Mouse (Mus musculus): ENCODE data around the gene C1ql1. TPM values are rescaled to one million over a fixed set of nuclear protein-coding genes. Genes with fewer than 3 reads are reported as not detected.

Gene C1ql1
- 0.87 and 1.4 TPM in 2 replicates for polyA plus RNA-seq (2016; fragmentation: Nextera tagmentation; extraction: Ambion mirVana)

GRCm38 (mm10) chr11:102946265-102946991 lies at the start of gene C1ql1:
Gene C1ql1 (minus strand): TSS chr11:102946688.
- peaks cover 36% of the 10 kb centered on the region for H3K4me1 ChIP-seq (replicated peaks)
- H3K27me3 ChIP-seq (replicated peaks): peaks cover 91% of the 10 kb centered on the region
- no peaks in the 10 kb centered on the region for H3K9me3 ChIP-seq (replicated peaks)
- peak within 1 kb of the TSS; percentile 43 for H3K4me3 ChIP-seq
- H3K9ac ChIP-seq: peak within 1 kb of the TSS; percentile 52
- peak; percentile 92 for ATAC-seq (ENCODE audit: insufficient number of reproducible peaks, low FRiP score)
- H3K4me2 ChIP-seq: peak within 1 kb of the TSS; percentile 73
- no peak within 1 kb of the TSS for H3K27ac ChIP-seq (ENCODE audit: poor library complexity, severe bottlenecking)
- H3K36me3 ChIP-seq: no peaks in the 10 kb centered on the region
- 1% methylated on average over 87 of the region's 87 CpGs for WGBS

DNA sequence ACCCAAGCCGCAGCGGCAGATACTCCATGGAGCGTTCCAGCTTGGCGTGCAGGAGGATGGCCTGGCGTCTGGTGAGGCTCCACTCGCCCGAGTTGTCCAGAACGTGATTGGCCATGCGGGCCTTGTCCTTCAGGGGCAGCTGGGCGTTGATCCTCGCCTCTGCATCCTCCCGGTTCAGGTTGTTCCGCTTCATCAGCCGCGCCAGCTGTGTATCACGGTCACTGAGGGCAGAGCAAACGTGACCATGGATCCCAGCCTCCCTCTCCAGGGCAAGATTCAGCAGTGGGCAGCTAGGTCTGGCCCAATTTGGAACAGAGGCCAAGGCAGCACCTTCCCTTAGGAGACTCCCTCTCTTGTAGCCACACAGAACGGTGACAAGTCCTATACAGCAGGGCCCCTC lies 48.5 kb upstream of the C1ql1 start:
- ATAC-seq (ENCODE audit: insufficient number of reproducible peaks, low FRiP score): no peak
- 90% methylated on average over 18 of the region's 18 CpGs for WGBS
- H3K9me3 ChIP-seq (replicated peaks): no peaks in the 10 kb centered on the region
- H3K4me2 ChIP-seq: no peak overlapping the region
- peaks cover 46% of the 10 kb centered on the region for H3K4me1 ChIP-seq (replicated peaks)
- H3K9ac ChIP-seq: no peak overlapping the region
- H3K4me3 ChIP-seq: no peak overlapping the region
- H3K36me3 ChIP-seq: peaks cover 48% of the 10 kb centered on the region
- H3K27me3 ChIP-seq (replicated peaks): peaks cover 24% of the 10 kb centered on the region
- H3K27ac ChIP-seq (ENCODE audit: poor library complexity, severe bottlenecking): no peak overlapping the region

- Histone ChIP-seq H3K4me3 (no peak overlapping the region), H3K9me3 (replicated peaks) (no peaks in the 10 kb centered on the region), H3K27ac (ENCODE audit: poor library complexity, severe bottlenecking) (no peak overlapping the region), H3K4me2 (no peak overlapping the region), H3K9ac (no peak overlapping the region), H3K4me1 (replicated peaks) (peaks cover 32% of the 10 kb centered on the region), H3K36me3 (peaks cover 42% of the 10 kb centered on the region), H3K27me3 (replicated peaks) (peaks cover 36% of the 10 kb centered on the region)
- WGBS: 58% methylated on average over 17 of the region's 17 CpGs
- ATAC-seq (ENCODE audit: insufficient number of reproducible peaks, low FRiP score): no peak
Observed at GRCm38 (mm10) chr11:102993420-102994029, 47.0 kb upstream of the C1ql1 start.

DNA sequence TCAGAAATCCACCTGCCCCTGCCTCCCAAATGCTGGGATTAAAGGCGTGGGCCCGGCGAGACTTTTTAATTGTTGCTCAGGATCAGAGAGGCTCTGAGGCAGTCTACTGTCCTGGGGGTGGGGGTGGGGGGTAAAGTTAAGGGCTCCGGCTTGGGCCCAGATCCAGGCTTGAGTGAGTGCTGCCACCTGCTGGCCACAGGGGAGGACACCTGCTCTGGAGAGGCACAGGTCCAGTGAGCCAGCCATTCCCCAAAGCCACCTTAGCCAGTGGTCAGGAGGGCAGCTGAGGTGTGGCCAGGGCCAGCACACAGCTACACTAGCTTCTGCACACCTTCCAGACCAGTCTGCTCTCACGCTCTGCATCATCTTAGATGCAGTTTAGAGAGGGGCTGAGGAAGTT lies 46.5 kb upstream of the C1ql1 start:
- Histone ChIP-seq H3K27me3 (replicated peaks) (peaks cover 42% of the 10 kb centered on the region), H3K4me3 (no peak overlapping the region), H3K4me2 (no peak overlapping the region), H3K36me3 (peaks cover 40% of the 10 kb centered on the region), H3K9me3 (replicated peaks) (no peaks in the 10 kb centered on the region), H3K27ac (ENCODE audit: poor library complexity, severe bottlenecking) (no peak overlapping the region), H3K9ac (no peak overlapping the region), H3K4me1 (replicated peaks) (peaks cover 26% of the 10 kb centered on the region)
- 0 out of 2 replicates have a peak, but pooled peaks have one; percentile 16 for ATAC-seq (ENCODE audit: insufficient number of reproducible peaks, low FRiP score)
- 6% methylated on average over 5 of the region's 5 CpGs for WGBS

DNA sequence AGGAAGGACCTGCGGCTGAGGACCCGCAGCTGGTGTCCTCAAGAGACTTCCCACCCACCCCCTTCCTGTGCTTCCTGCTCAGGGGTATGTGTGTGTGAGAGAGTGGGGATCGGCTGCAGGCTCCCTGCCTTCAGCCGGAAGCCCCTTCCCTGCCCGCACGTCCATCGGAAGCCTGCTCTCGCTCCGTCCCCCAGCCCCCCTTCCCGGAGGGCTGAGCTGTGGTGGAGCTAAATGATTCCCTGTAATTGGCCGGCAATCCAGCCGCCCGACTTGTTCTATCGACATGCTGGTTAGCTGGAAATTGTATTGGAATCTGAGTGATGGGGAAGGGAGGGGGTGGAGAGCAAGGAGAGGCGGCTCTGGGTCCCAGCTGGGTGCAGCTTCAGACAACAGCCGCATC lies 45.2 kb upstream of the C1ql1 start:
- WGBS: 3% methylated on average over 16 of the region's 16 CpGs
- H3K4me1 ChIP-seq (replicated peaks): peaks cover 16% of the 10 kb centered on the region
- ATAC-seq (ENCODE audit: insufficient number of reproducible peaks, low FRiP score): no peak
- no peak overlapping the region for H3K27ac ChIP-seq (ENCODE audit: poor library complexity, severe bottlenecking)
- H3K4me3 ChIP-seq: peak overlapping the region; percentile 31
- H3K36me3 ChIP-seq: peaks cover 30% of the 10 kb centered on the region
- peak overlapping the region; percentile 58 for H3K4me2 ChIP-seq
- H3K27me3 ChIP-seq (replicated peaks): peaks cover 51% of the 10 kb centered on the region
- peak overlapping the region; percentile 61 for H3K9ac ChIP-seq
- H3K9me3 ChIP-seq (replicated peaks): no peaks in the 10 kb centered on the region

- H3K9me3 ChIP-seq (replicated peaks): no peaks in the 10 kb centered on the region
- H3K9ac ChIP-seq: peak overlapping the region; percentile 61
- peaks cover 16% of the 10 kb centered on the region for H3K4me1 ChIP-seq (replicated peaks)
- 0 out of 2 replicates have a peak, but pooled peaks have one; percentile 30 for ATAC-seq (ENCODE audit: insufficient number of reproducible peaks, low FRiP score)
- H3K4me2 ChIP-seq: peak overlapping the region; percentile 76
- peaks cover 54% of the 10 kb centered on the region for H3K27me3 ChIP-seq (replicated peaks)
- 2% methylated on average over 29 of the region's 29 CpGs for WGBS
- no peak overlapping the region for H3K27ac ChIP-seq (ENCODE audit: poor library complexity, severe bottlenecking)
- peaks cover 15% of the 10 kb centered on the region for H3K36me3 ChIP-seq
- peak overlapping the region; percentile 44 for H3K4me3 ChIP-seq
Observed at GRCm38 (mm10) chr11:102990152-102990663, 43.7 kb upstream of the C1ql1 start.

DNA sequence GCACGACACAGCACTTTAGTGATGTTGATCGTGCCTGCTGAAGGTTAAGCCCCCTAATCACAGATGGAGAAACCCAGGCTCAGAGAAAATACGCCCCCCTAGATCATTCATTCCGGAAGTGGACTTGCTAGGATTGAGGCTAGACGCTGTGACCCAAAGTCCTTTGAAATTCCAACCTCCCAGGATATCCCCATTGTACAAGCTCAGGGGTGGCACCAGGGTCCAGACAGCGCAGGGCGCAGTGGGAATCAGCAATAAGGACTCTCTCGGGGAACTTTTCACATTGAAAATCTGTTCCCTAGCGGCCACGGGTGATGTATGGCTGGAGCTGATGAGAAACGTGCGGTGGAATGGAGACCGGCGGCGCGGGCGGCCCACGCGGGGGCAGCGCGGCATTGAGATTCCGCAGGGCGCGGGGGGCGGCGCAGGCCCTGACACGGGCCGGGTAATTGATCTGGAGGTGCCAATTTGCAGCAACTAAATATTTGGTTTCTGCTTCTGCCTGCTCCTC lies 43.2 kb upstream of the C1ql1 start:
- H3K9me3 ChIP-seq (replicated peaks): no peaks in the 10 kb centered on the region
- H3K4me2 ChIP-seq: peak overlapping the region; percentile 76
- H3K36me3 ChIP-seq: peaks cover 10% of the 10 kb centered on the region
- H3K4me3 ChIP-seq: peak overlapping the region; percentile 44
- peak overlapping the region; percentile 61 for H3K9ac ChIP-seq
- H3K27me3 ChIP-seq (replicated peaks): peaks cover 54% of the 10 kb centered on the region
- H3K4me1 ChIP-seq (replicated peaks): peaks cover 16% of the 10 kb centered on the region
- H3K27ac ChIP-seq (ENCODE audit: poor library complexity, severe bottlenecking): no peak overlapping the region
- 9% methylated on average over 28 of the region's 28 CpGs for WGBS
- no peak for ATAC-seq (ENCODE audit: insufficient number of reproducible peaks, low FRiP score)

DNA sequence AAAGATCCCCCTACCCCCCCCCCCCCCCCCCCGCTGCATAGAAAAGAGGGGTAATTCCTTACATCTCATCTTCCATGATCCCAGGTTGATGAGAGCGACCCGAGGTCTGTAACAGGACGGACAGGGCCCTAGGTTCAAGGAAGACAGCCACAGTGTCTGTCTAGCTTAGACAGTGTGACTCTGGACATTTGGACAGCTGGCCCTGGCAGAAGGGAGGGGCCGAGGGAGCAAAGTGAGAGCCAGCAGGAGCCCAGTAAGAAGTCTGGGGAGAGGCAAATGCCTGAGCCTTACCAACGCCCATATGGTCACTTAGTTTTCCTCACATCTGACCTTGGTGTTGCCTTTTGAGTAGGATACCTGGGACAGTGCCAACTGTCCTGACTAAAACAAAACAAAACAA lies 38.7 kb upstream of the C1ql1 start:
- Histone ChIP-seq H3K4me1 (replicated peaks) (peaks cover 5% of the 10 kb centered on the region; the same call in 1 of the 2 replicates), H3K27me3 (replicated peaks) (peaks cover 38% of the 10 kb centered on the region), H3K4me3 (no peak overlapping the region), H3K27ac (ENCODE audit: poor library complexity, severe bottlenecking) (no peak overlapping the region), H3K9ac (no peak overlapping the region), H3K36me3 (no peaks in the 10 kb centered on the region), H3K9me3 (replicated peaks) (no peaks in the 10 kb centered on the region), H3K4me2 (no peak overlapping the region)
- WGBS: 56% methylated on average over 6 of the region's 6 CpGs
- no peak for ATAC-seq (ENCODE audit: insufficient number of reproducible peaks, low FRiP score)

DNA sequence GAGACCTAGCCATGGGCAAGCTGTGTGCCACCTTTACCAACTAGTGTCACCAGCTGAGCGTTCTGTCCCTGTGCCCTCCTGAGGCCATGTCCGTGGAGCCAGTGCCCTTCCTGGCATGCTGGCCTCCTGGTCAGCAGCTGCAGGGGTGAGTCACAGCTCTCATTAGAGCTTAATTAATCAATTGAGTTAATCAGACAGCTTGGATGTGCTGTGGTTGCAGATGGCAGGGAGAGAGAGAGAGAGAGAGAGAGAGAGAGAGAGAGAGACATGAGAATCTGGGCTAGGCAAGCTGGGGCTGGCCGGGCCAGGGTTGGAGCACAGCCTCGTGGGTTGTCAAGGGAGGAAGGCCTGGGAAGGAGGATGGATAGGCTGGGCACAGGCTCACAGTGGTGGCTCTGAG lies 38.1 kb upstream of the C1ql1 start:
- H3K27ac ChIP-seq (ENCODE audit: poor library complexity, severe bottlenecking): no peak overlapping the region
- no peaks in the 10 kb centered on the region for H3K9me3 ChIP-seq (replicated peaks)
- WGBS: 63% methylated on average over 4 of the region's 4 CpGs
- no peak for ATAC-seq (ENCODE audit: insufficient number of reproducible peaks, low FRiP score)
- no peaks in the 10 kb centered on the region for H3K36me3 ChIP-seq
- H3K9ac ChIP-seq: no peak overlapping the region
- H3K4me2 ChIP-seq: no peak overlapping the region
- H3K27me3 ChIP-seq (replicated peaks): peaks cover 36% of the 10 kb centered on the region
- 0 out of 2 replicates have a peak, but pooled peaks cover 4% of the 10 kb centered on the region for H3K4me1 ChIP-seq (replicated peaks)
- H3K4me3 ChIP-seq: no peak overlapping the region

DNA sequence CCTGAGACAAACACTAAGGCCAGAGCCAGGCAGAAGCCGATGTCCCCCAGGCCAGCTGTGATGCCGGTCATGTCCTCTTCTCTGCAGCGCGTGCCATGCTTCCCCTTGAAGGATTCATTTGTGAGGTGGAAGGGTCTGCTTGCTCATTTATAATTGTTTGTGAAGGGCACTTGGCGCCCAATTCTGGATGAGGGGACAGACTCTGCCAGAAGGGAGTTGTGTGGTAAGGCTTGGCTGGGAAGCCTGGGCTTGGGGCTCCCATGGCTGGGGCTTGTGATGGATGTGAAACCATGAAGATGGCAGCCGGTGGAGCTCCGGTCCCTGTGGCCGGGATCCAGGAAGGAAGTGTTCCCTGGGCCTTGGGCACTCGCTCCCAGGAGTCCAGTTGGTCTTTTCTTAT lies 37.6 kb upstream of the C1ql1 start:
- no peaks in the 10 kb centered on the region for H3K9me3 ChIP-seq (replicated peaks)
- no peak overlapping the region for H3K9ac ChIP-seq
- H3K36me3 ChIP-seq: no peaks in the 10 kb centered on the region
- peaks cover 31% of the 10 kb centered on the region for H3K27me3 ChIP-seq (replicated peaks)
- 81% methylated on average over 9 of the region's 9 CpGs for WGBS
- H3K4me1 ChIP-seq (replicated peaks): 0 out of 2 replicates have a peak, but pooled peaks cover 4% of the 10 kb centered on the region
- H3K4me2 ChIP-seq: no peak overlapping the region
- H3K4me3 ChIP-seq: no peak overlapping the region
- no peak for ATAC-seq (ENCODE audit: insufficient number of reproducible peaks, low FRiP score)
- no peak overlapping the region for H3K27ac ChIP-seq (ENCODE audit: poor library complexity, severe bottlenecking)
